Mouse (Mus musculus): ENCODE results near the gene Add2. TPM values are rescaled to one million over a fixed set of nuclear protein-coding genes. Genes with fewer than 3 reads are reported as not detected.
A peak's percentile ranks its signal among the peaks of the same experiment; 100 is the strongest.

Gene Add2
- polyA plus RNA-seq, 1 experiment from 2014 or later: 16.4 TPM

GRCm38 (mm10) chr6:86031527-86031926 is 3.0 kb downstream of the Add2 start:
- no peaks in the 10 kb centered on the region for H3K36me3 ChIP-seq (ENCODE audit: control insufficient read depth, insufficient read depth, low read length)
- no peak overlapping the region for H3K27ac ChIP-seq (ENCODE audit: low read depth, low read length)
- no peak overlapping the region for H3K4me3 ChIP-seq (ENCODE audit: low read depth, low read length)
- H3K9ac ChIP-seq (ENCODE audit: low read depth, low read length): no peak overlapping the region
- WGBS (ENCODE audit: insufficient replicate concordance): 74% methylated on average over 2 of the region's 2 CpGs
- peaks cover 6% of the 10 kb centered on the region; the same call in 1 of the 2 replicates for H3K4me1 ChIP-seq (ENCODE audit: control insufficient read depth, insufficient read depth, low read length)
- peaks cover 31% of the 10 kb centered on the region for H3K27me3 ChIP-seq (ENCODE audit: control insufficient read depth, insufficient read depth, low read length)
- no peak for ATAC-seq (replicated peaks; ENCODE audit: insufficient number of reproducible peaks, low FRiP score, low TSS enrichment)
- H3K4me2 ChIP-seq: no peak overlapping the region
- H3K9me3 ChIP-seq (replicated peaks; ENCODE audit: control insufficient read depth, low read length): no peaks in the 10 kb centered on the region

- no peak overlapping the region for H3K9ac ChIP-seq (ENCODE audit: low read depth, low read length)
- ATAC-seq (replicated peaks; ENCODE audit: insufficient number of reproducible peaks, low FRiP score, low TSS enrichment): no peak
- WGBS (ENCODE audit: insufficient replicate concordance): 81% methylated on average over 1 of the region's 1 CpGs
Observed at GRCm38 (mm10) chr6:86033635-86034034, 5.2 kb downstream of the Add2 start.

GRCm38 (mm10) chr6:86038901-86039300 is 10.4 kb downstream of the Add2 start:
- H3K36me3 ChIP-seq (ENCODE audit: control insufficient read depth, insufficient read depth, low read length): no peaks in the 10 kb centered on the region
- H3K4me1 ChIP-seq (ENCODE audit: control insufficient read depth, insufficient read depth, low read length): no peaks in the 10 kb centered on the region
- H3K9me3 ChIP-seq (replicated peaks; ENCODE audit: control insufficient read depth, low read length): no peaks in the 10 kb centered on the region
- no peak overlapping the region for H3K9ac ChIP-seq (ENCODE audit: low read depth, low read length)
- H3K27me3 ChIP-seq (ENCODE audit: control insufficient read depth, insufficient read depth, low read length): no peaks in the 10 kb centered on the region
- 64% methylated on average over 2 of the region's 2 CpGs for WGBS (ENCODE audit: insufficient replicate concordance)
- H3K4me3 ChIP-seq (ENCODE audit: low read depth, low read length): no peak overlapping the region
- H3K4me2 ChIP-seq: no peak overlapping the region
- no peak for ATAC-seq (replicated peaks; ENCODE audit: insufficient number of reproducible peaks, low FRiP score, low TSS enrichment)
- no peak overlapping the region for H3K27ac ChIP-seq (ENCODE audit: low read depth, low read length)

More at GRCm38 (mm10) chr6:86033635-86034034, 5.2 kb downstream of the Add2 start:
- Histone ChIP-seq H3K9me3 (replicated peaks; ENCODE audit: control insufficient read depth, low read length) (no peaks in the 10 kb centered on the region), H3K4me2 (no peak overlapping the region), H3K36me3 (ENCODE audit: control insufficient read depth, insufficient read depth, low read length) (no peaks in the 10 kb centered on the region), H3K27ac (ENCODE audit: low read depth, low read length) (no peak overlapping the region), H3K27me3 (ENCODE audit: control insufficient read depth, insufficient read depth, low read length) (peaks cover 15% of the 10 kb centered on the region), H3K4me1 (ENCODE audit: control insufficient read depth, insufficient read depth, low read length) (peaks cover 3% of the 10 kb centered on the region; the same call in 1 of the 2 replicates), H3K4me3 (ENCODE audit: low read depth, low read length) (no peak overlapping the region)

GRCm38 (mm10) chr6:86040140-86040539 is 11.7 kb downstream of the Add2 start:
- 52% methylated on average over 1 of the region's 1 CpGs for WGBS (ENCODE audit: insufficient replicate concordance)
- Histone ChIP-seq H3K9ac (ENCODE audit: low read depth, low read length) (no peak overlapping the region), H3K4me1 (ENCODE audit: control insufficient read depth, insufficient read depth, low read length) (no peaks in the 10 kb centered on the region), H3K27me3 (ENCODE audit: control insufficient read depth, insufficient read depth, low read length) (no peaks in the 10 kb centered on the region), H3K27ac (ENCODE audit: low read depth, low read length) (no peak overlapping the region), H3K9me3 (replicated peaks; ENCODE audit: control insufficient read depth, low read length) (no peaks in the 10 kb centered on the region), H3K36me3 (ENCODE audit: control insufficient read depth, insufficient read depth, low read length) (no peaks in the 10 kb centered on the region), H3K4me3 (ENCODE audit: low read depth, low read length) (no peak overlapping the region), H3K4me2 (no peak overlapping the region)
- no peak for ATAC-seq (replicated peaks; ENCODE audit: insufficient number of reproducible peaks, low FRiP score, low TSS enrichment)

- Histone ChIP-seq H3K4me1 (ENCODE audit: control insufficient read depth, insufficient read depth, low read length) (peaks cover 17% of the 10 kb centered on the region), H3K4me3 (ENCODE audit: low read depth, low read length) (no peak overlapping the region), H3K9ac (ENCODE audit: low read depth, low read length) (no peak overlapping the region), H3K27me3 (ENCODE audit: control insufficient read depth, insufficient read depth, low read length) (no peaks in the 10 kb centered on the region), H3K9me3 (replicated peaks; ENCODE audit: control insufficient read depth, low read length) (no peaks in the 10 kb centered on the region), H3K27ac (ENCODE audit: low read depth, low read length) (no peak overlapping the region), H3K36me3 (ENCODE audit: control insufficient read depth, insufficient read depth, low read length) (no peaks in the 10 kb centered on the region), H3K4me2 (no peak overlapping the region)
- 87% methylated on average over 11 of the region's 11 CpGs for WGBS (ENCODE audit: insufficient replicate concordance)
- no peak for ATAC-seq (replicated peaks; ENCODE audit: insufficient number of reproducible peaks, low FRiP score, low TSS enrichment)
Observed at GRCm38 (mm10) chr6:86047510-86047909, 19.0 kb downstream of the Add2 start.

GRCm38 (mm10) chr6:86048509-86048908 is 20.0 kb downstream of the Add2 start:
- Histone ChIP-seq H3K27ac (ENCODE audit: low read depth, low read length) (no peak overlapping the region), H3K4me3 (ENCODE audit: low read depth, low read length) (no peak overlapping the region), H3K9me3 (replicated peaks; ENCODE audit: control insufficient read depth, low read length) (no peaks in the 10 kb centered on the region), H3K4me2 (no peak overlapping the region), H3K4me1 (ENCODE audit: control insufficient read depth, insufficient read depth, low read length) (peaks cover 19% of the 10 kb centered on the region), H3K36me3 (ENCODE audit: control insufficient read depth, insufficient read depth, low read length) (no peaks in the 10 kb centered on the region), H3K9ac (ENCODE audit: low read depth, low read length) (no peak overlapping the region), H3K27me3 (ENCODE audit: control insufficient read depth, insufficient read depth, low read length) (no peaks in the 10 kb centered on the region)
- 82% methylated on average over 5 of the region's 5 CpGs for WGBS (ENCODE audit: insufficient replicate concordance)
- ATAC-seq (replicated peaks; ENCODE audit: insufficient number of reproducible peaks, low FRiP score, low TSS enrichment): no peak

- H3K9me3 ChIP-seq (replicated peaks; ENCODE audit: control insufficient read depth, low read length): no peaks in the 10 kb centered on the region
- H3K9ac ChIP-seq (ENCODE audit: low read depth, low read length): no peak overlapping the region
- no peaks in the 10 kb centered on the region for H3K36me3 ChIP-seq (ENCODE audit: control insufficient read depth, insufficient read depth, low read length)
- no peak overlapping the region for H3K4me3 ChIP-seq (ENCODE audit: low read depth, low read length)
- no peak for ATAC-seq (replicated peaks; ENCODE audit: insufficient number of reproducible peaks, low FRiP score, low TSS enrichment)
- no peak overlapping the region for H3K27ac ChIP-seq (ENCODE audit: low read depth, low read length)
- 43% methylated on average over 6 of the region's 6 CpGs for WGBS (ENCODE audit: insufficient replicate concordance)
- no peak overlapping the region for H3K4me2 ChIP-seq
- H3K27me3 ChIP-seq (ENCODE audit: control insufficient read depth, insufficient read depth, low read length): no peaks in the 10 kb centered on the region
- peaks cover 19% of the 10 kb centered on the region for H3K4me1 ChIP-seq (ENCODE audit: control insufficient read depth, insufficient read depth, low read length)
Observed at GRCm38 (mm10) chr6:86050586-86051268, 22.2 kb downstream of the Add2 start.

GRCm38 (mm10) chr6:86052032-86052459 is 23.6 kb downstream of the Add2 start:
- H3K36me3 ChIP-seq (ENCODE audit: control insufficient read depth, insufficient read depth, low read length): no peaks in the 10 kb centered on the region
- H3K4me3 ChIP-seq (ENCODE audit: low read depth, low read length): no peak overlapping the region
- H3K27me3 ChIP-seq (ENCODE audit: control insufficient read depth, insufficient read depth, low read length): no peaks in the 10 kb centered on the region
- H3K9ac ChIP-seq (ENCODE audit: low read depth, low read length): no peak overlapping the region
- 23% methylated on average over 7 of the region's 7 CpGs for WGBS (ENCODE audit: insufficient replicate concordance)
- peak; percentile 75 for ATAC-seq (replicated peaks; ENCODE audit: insufficient number of reproducible peaks, low FRiP score, low TSS enrichment)
- peaks cover 19% of the 10 kb centered on the region for H3K4me1 ChIP-seq (ENCODE audit: control insufficient read depth, insufficient read depth, low read length)
- no peak overlapping the region for H3K4me2 ChIP-seq
- H3K9me3 ChIP-seq (replicated peaks; ENCODE audit: control insufficient read depth, low read length): no peaks in the 10 kb centered on the region
- peak overlapping the region; percentile 32; the same call in 1 of the 2 replicates for H3K27ac ChIP-seq (ENCODE audit: low read depth, low read length)

- no peak overlapping the region for H3K4me2 ChIP-seq
- H3K9me3 ChIP-seq (replicated peaks; ENCODE audit: control insufficient read depth, low read length): no peaks in the 10 kb centered on the region
- H3K4me1 ChIP-seq (ENCODE audit: control insufficient read depth, insufficient read depth, low read length): peaks cover 19% of the 10 kb centered on the region
- no peaks in the 10 kb centered on the region for H3K27me3 ChIP-seq (ENCODE audit: control insufficient read depth, insufficient read depth, low read length)
- no peak for ATAC-seq (replicated peaks; ENCODE audit: insufficient number of reproducible peaks, low FRiP score, low TSS enrichment)
- WGBS (ENCODE audit: insufficient replicate concordance): 44% methylated on average over 4 of the region's 4 CpGs
- no peaks in the 10 kb centered on the region for H3K36me3 ChIP-seq (ENCODE audit: control insufficient read depth, insufficient read depth, low read length)
- no peak overlapping the region for H3K9ac ChIP-seq (ENCODE audit: low read depth, low read length)
- H3K4me3 ChIP-seq (ENCODE audit: low read depth, low read length): no peak overlapping the region
- peak overlapping the region; percentile 32; the same call in 1 of the 2 replicates for H3K27ac ChIP-seq (ENCODE audit: low read depth, low read length)
Observed at GRCm38 (mm10) chr6:86052556-86052955, 24.1 kb downstream of the Add2 start.
